In genomic region chr14:20144093-20144492, GRCm38 (mm10) we compare ENCODE assay signal across 10 mouse cellular contexts. TPM values are rescaled to one million over a fixed set of nuclear protein-coding genes. Genes with fewer than 3 reads are reported as not detected.
DNase-seq lines count a peak whose midpoint lies in the region; ATAC-seq lines count a peak whose summit lies in the region.
"Had no signal": no experiment of that assay in that cellular context is flagged by ENCODE, and none has a peak within 500 bp of the region (broad histone marks: within the 10 kb centered on the region; RNA-seq: fewer than 3 reads in every experiment).

No protein-coding gene starts in this region.

- H3K27ac ChIP-seq in hindbrain, embryonic 15.5 days (replicated peaks), result no peak overlapping the region
- H3K27ac ChIP-seq in midbrain, embryonic 13.5 days, result peak overlapping the region; percentile 74
- H3K27ac ChIP-seq: liver, embryonic 13.5 days had no signal

- H3K9ac ChIP-seq in hindbrain, embryonic 15.5 days, result no peak overlapping the region
- H3K9ac ChIP-seq in midbrain, embryonic 13.5 days (replicated peaks), result no peak overlapping the region
- H3K9ac ChIP-seq: liver, embryonic 13.5 days had no signal

- no peaks in the 10 kb centered on the region for H3K36me3 ChIP-seq in hindbrain, embryonic 15.5 days
- peaks cover 3% of the 10 kb centered on the region; the same call in 1 of the 2 replicates for H3K36me3 ChIP-seq in midbrain, embryonic 13.5 days

- H3K4me1 ChIP-seq in hindbrain, embryonic 15.5 days (replicated peaks), result no peaks in the 10 kb centered on the region
- H3K4me1 ChIP-seq in midbrain, embryonic 13.5 days (replicated peaks), result peaks cover 9% of the 10 kb centered on the region

- H3K27me3 ChIP-seq in hindbrain, embryonic 15.5 days, result no peaks in the 10 kb centered on the region
- H3K27me3 ChIP-seq in midbrain, embryonic 13.5 days, result no peaks in the 10 kb centered on the region
- H3K27me3 ChIP-seq: liver, embryonic 13.5 days had no signal

- 71% methylated on average over 4 of the region's 4 CpGs for WGBS in hindbrain, embryonic 15.5 days
- WGBS in midbrain, embryonic 13.5 days, result 22% methylated on average over 4 of the region's 4 CpGs

- H3K9me3 ChIP-seq in hindbrain, embryonic 15.5 days, result no peaks in the 10 kb centered on the region
- H3K9me3 ChIP-seq in midbrain, embryonic 13.5 days, result no peaks in the 10 kb centered on the region
- H3K9me3 ChIP-seq: liver, embryonic 13.5 days had no signal

- H3K4me2 ChIP-seq in hindbrain, embryonic 15.5 days, result no peak overlapping the region
- H3K4me2 ChIP-seq in midbrain, embryonic 13.5 days (replicated peaks), result no peak overlapping the region
- H3K4me2 ChIP-seq: liver, embryonic 13.5 days had no signal

- ATAC-seq in hindbrain, embryonic 15.5 days (ENCODE audit: low FRiP score, low read depth), result 0 out of 2 replicates have a peak, but pooled peaks have one; percentile 12
- ATAC-seq in midbrain, embryonic 13.5 days, result peak; percentile 71

- H3K4me3 ChIP-seq in hindbrain, embryonic 15.5 days, result no peak overlapping the region
- H3K4me3 ChIP-seq in midbrain, embryonic 13.5 days (replicated peaks), result no peak overlapping the region
- H3K4me3 ChIP-seq: liver, embryonic 13.5 days had no signal

- peak; percentile 5 for DNase-seq in kidney, adult 18-20 months
- DNase-seq in kidney, postnatal 36 days, result no peak
- DNase-seq in embryo, embryonic 9.5 days (ENCODE audit: extremely low spot score), result peak; percentile 31
- DNase-seq in gastrocnemius, adult 18-20 months (ENCODE audit: low spot score), result no peak
- DNase-seq in thymus, adult 18-20 months, result no peak
- DNase-seq in kidney, postnatal 4 days, result no peak
- DNase-seq: heart, postnatal 36 days; liver, embryonic 13.5 days had no signal

RNA-seq across cellular contexts. Expression of gene Saysd1, which starts 5.8 kb away (rescaled TPM):
- polyA plus RNA-seq in hindbrain, embryonic 15.5 days (2015; fragmentation: Nextera tagmentation; extraction: Ambion mirVana), result 12.0 and 12.1 TPM in 2 replicates
- polyA plus RNA-seq in midbrain, embryonic 13.5 days (2015; fragmentation: Nextera tagmentation; extraction: Ambion mirVana), result 14.8 and 15.1 TPM in 2 replicates
- total RNA-seq in gastrocnemius, adult 18-20 months (2021), result 1 to 10 TPM; 2.8 to 2.9 TPM

RNA-seq across cellular contexts. Expression of gene Kcnk5, which starts 37.5 kb away (rescaled TPM):
- 1.3 and 1.9 TPM in 2 replicates for polyA plus RNA-seq in hindbrain, embryonic 15.5 days (2015; fragmentation: Nextera tagmentation; extraction: Ambion mirVana)
- 2.0 and 2.7 TPM in 2 replicates for polyA plus RNA-seq in midbrain, embryonic 13.5 days (2015; fragmentation: Nextera tagmentation; extraction: Ambion mirVana)
- under 1 TPM; 0.57 to 0.59 TPM for total RNA-seq in gastrocnemius, adult 18-20 months (2021)

Comparison
In these comparisons a context has a peak if more than half of its experiments do, and no peak if none do; other contexts are left out.
1. DNase-seq: peak in kidney, adult 18-20 months (single experiment) and embryo, embryonic 9.5 days (single experiment); none in kidney, postnatal 36 days (0 of 2), gastrocnemius, adult 18-20 months (single experiment), thymus, adult 18-20 months (0 of 2) and kidney, postnatal 4 days (0 of 2).